Mouse (Mus musculus) thymus, adult 2 months (tissue): ENCODE measurements around the gene Lepr.

Source experiments
- CTCF ChIP-seq: fragments of 200-500 bp; IDR thresholded peaks from 2 replicates; pipeline ENCODE4 v1.5.1; 2012; ENCODE audit warnings: mild to moderate bottlenecking, control low read depth, low read length, moderate library complexity, borderline replicate concordance; ENCODE audit not compliant: control insufficient read depth, poor library complexity, insufficient read depth; ENCODE audit errors: extremely low read depth
- POLR2A ChIP-seq: fragments of 200-500 bp; IDR thresholded peaks from 2 replicates; pipeline ENCODE4 v1.6.1; 2012; ENCODE audit warnings: mild to moderate bottlenecking, low read length, control low read depth, moderate library complexity; ENCODE audit not compliant: control insufficient read depth, poor library complexity, insufficient read depth; ENCODE audit errors: extremely low read depth

DNA sequence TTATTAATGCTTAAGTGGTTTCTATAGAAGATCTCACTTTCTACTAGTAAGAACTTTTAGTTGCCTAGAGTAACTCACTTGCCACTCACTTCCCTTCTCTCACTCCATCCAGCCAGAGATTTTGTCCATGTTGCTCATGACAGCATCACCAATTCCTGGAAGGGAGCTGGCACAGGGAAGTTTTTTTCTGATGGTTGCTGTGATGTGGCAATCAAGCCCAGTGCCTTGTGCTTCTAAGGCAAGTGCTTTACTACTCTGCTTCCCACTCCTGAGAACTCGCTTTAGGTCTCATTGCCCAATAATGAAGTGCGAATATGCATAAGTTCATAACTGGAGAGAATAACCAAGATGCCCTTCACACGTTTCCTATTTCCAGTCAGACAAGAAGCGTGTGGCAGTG is 34.6 kb upstream of the Lepr start:
- TF ChIP-seq POLR2A (no peak), CTCF (no peak)
